Mouse (Mus musculus): ENCODE data around the gene Cobll1.

Cobll1 gene

DNA sequence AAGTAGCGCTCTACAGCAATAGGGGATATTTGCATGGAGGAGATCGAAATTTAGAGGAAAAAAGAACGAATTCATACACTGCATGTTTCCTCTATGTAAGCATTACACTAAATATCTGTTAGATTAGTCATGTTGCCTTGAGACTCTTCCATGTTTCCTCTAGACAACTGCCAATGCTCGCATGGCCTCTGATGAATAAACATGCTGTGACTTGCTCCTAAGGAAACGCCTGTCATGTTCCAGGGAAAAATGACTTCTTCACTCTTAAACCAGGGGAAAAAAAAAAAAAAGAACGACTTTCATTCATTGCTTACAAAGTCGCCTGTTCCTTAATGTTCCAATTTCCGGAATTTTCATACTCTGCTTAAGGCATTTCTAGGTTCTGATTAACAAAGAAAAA is 2.1 kb downstream of the Cobll1 start:
- no peak for DNase-seq (ENCODE audit: low read depth)

GRCm38 (mm10) chr2:65236644-65237043 is 2.6 kb downstream of the Cobll1 start:
- no peak for DNase-seq (ENCODE audit: low read depth)

GRCm38 (mm10) chr2:65232756-65233535 is 6.3 kb downstream of the Cobll1 start:
- no peak for DNase-seq (ENCODE audit: low read depth)

DNA sequence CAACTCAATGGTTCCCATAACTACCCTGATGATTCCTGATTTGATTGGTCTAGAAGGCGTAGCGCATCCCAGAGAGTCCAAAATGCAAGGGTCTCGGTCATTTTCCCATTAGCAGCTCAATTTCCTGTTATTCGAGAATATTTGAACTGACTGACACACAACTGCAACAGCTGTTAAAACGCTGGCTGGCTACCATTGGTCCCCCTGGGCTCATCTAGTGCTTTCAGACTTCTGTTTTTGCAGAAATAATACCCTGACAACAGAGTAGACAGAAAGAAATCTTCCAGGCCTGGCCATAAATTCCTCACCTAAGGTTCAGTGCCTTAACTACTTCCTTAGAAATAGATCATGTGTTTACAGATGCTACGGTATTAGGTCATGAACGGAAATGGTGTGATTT is 10.8 kb downstream of the Cobll1 start:
- no peak for DNase-seq (ENCODE audit: low read depth)

- no peak for DNase-seq (ENCODE audit: low read depth)
Measured at GRCm38 (mm10) chr2:65227898-65228290, 11.3 kb downstream of the Cobll1 start.

DNA sequence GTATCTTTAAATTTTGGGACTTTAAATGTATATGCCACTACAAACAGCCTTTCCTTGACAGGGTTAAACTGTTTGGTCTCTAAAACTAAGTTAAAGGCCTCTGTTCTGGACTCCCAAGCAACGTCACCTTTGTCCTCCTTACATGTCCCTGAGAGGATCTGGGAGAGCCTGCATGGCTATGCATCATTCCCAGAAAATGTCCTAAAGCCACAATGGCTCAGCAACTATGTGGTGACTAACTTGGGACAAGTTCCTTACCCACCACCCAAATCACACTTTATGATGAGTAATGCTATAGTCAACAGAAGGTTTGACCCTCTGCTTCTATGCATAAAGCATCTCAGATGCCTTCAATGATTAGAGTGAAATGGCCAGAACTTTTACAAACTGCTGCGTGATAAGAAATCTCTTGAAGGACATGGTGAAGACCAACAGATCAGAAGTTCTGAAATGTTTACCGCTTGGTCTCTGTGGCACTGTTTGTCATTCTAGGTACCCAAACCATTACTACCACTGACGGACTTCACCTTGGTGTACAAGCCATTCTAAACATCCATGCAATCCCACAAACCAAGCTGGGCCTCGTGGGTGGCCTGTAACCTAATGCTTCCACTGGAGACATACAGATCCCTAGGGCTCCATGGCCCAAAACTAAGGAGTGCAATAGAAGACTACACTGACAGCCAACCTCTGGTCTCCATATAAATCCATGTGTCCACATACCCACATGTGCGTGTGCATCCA is 11.9 kb downstream of the Cobll1 start:
- DNase-seq (ENCODE audit: low read depth): no peak

- no peak for DNase-seq (ENCODE audit: low read depth)
Measured at GRCm38 (mm10) chr2:65226494-65226893, 12.7 kb downstream of the Cobll1 start.

DNA sequence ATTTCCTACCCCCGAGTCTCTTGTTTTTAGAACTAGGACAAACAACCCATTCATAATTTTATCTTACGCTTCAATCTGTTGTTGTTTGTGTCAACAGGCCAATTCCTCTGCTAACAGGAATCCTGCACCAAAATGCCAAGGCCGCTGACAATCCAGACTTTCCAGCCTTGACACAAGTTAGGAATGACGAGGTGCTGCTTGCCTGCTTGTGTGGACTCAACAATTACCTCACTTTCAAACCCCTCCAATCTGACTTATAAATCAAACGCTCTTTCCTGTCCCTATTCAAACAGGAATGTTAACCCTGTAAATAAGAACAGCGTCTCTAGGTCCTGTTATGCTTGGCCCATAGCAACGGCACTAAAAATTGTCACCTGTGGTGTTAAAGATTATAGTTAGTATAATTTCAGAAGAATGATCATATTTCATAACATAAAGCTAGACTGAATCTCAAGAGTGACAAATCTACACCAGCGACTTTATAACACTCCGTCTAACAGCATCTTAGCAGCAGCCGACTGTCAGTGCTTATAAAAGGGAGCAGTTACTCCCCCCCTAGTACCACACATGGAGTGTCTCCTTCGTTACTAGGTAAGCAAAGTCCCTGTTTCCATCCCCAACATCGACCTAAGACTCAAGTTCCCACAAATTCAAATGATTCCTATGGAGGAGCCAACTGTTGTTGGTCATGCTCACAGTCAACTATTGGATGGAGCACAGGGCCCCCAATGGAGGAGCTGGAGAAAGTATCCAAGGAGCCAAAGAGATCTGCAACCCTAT is 15.1 kb downstream of the Cobll1 start:
- DNase-seq (ENCODE audit: low read depth): no peak

DNA sequence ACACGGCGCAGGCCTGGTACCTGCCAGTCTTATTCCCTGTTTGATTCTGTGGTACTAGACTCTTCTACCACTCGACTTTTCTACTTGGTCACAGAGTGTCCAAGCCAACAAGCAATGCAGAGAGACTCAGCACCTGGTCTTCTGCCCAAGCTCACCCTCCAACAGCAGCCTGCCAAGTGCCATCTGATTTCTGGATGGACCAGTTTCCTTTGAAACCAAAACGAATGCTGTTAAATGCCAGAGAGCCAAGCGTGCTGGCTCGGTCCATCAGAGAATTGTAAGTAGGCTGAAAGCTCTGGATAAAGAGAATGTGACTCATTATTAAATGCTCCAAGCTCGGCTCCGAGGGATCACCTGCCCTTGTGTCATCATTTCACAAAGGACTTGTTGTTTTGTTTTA is 16.2 kb downstream of the Cobll1 start:
- no peak for DNase-seq (ENCODE audit: low read depth)

- DNase-seq (ENCODE audit: low read depth): no peak
Measured at GRCm38 (mm10) chr2:65221646-65222045, 17.6 kb downstream of the Cobll1 start.

- DNase-seq (ENCODE audit: low read depth): no peak
Measured at GRCm38 (mm10) chr2:65220563-65220962, 18.6 kb downstream of the Cobll1 start.

GRCm38 (mm10) chr2:65219375-65220135 is 19.6 kb downstream of the Cobll1 start:
- DNase-seq (ENCODE audit: low read depth): no peak

DNA sequence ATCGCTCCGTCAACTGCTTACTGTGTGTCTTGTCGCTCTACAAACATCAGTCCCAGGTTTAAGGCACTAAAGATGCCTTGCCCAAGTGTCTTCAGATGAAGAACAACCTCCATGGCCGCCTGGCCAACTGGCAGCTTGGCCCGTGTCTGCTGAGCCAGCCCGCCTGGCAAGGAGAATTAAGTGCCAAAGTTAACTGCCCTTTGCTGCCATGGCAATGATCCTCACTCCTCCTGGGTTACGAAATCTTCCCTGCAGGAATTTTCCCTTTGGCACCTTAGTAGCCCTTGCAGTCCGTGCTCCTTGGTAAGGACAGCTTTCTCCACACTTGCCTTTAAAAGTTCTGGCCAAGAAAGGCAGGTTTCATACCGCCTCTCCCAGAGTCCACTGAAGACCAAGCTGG is 20.9 kb downstream of the Cobll1 start:
- no peak for DNase-seq (ENCODE audit: low read depth)

GRCm38 (mm10) chr2:65217677-65218076 is 21.5 kb downstream of the Cobll1 start:
- no peak for DNase-seq (ENCODE audit: low read depth)

DNA sequence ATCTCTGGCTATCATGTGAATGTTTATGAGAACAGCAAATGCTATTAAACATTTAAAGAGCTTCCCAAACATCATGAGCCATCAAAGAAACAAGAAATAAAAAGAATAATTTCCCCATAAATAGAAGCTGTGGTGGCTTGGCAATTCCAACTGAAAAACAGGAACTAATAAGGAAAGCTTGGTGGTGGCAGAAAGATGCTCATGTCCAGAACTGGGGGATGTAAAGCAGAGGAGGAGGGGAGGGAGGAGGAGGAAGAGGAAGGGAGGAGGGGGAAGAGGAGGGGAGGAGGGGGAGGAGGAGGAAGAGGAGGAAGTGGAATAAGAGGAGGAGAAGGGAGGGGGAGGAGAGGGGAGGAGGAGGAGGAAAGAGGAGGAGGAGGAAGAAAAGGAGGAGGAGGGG is 23.0 kb downstream of the Cobll1 start:
- DNase-seq (ENCODE audit: low read depth): no peak

DNA sequence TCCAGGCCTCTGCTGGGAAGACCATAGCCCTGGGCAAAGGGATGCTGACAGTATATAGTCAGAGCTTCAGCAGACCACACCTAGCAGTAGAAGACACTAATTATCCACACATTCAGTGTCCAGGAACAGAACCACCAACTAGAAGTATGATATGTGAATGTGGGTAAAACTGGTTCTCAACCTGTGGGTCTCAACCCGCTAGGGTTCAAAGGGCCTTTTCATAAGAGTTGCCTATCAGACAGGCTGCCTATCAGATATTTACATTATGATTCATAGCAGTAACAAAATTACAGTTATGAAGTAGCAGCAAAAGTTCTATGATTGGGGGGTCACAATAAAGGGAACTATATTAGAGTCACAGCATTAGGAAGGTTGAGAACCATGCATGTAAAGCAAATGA is 24.6 kb downstream of the Cobll1 start:
- DNase-seq (ENCODE audit: low read depth): no peak

DNA sequence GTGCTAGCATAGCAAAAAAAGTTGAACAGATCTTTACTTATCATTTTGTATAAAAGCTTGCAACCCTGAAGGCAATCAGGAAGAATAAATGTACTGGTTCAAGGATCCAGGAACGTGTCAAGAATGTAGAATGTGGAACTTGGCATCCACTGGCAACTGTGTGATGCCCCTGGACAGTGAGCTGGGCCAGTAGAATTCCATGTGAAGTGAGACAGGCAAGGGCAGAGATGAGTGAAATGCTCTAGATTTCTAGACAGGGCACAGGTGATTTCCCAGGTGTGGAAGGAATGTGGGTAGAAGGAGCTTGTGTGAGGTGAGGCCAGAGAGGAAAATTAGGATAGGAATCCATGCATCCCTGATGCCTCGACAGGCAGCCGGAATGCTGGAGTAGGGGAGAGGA is 25.5 kb downstream of the Cobll1 start:
- DNase-seq (ENCODE audit: low read depth): no peak

DNA sequence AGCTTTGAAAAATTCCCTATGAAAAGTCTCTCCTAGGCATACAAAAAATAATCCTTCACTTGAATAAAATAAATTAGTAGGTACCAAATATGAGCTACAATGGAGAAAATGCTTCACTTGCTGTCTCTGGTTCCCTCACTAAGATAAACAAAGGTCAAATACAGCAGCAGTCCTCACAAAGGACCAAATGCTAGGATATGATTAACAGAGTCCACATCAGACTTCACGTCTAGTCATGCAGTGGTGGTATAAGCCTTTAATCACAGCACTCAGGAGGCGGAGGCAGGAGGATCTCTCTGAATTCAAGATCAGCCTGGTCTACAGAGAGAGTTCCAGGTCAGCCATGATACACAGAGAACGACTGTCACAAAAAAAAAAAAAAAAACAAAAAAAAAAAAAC is 27.6 kb downstream of the Cobll1 start:
- DNase-seq (ENCODE audit: low read depth): no peak

DNA sequence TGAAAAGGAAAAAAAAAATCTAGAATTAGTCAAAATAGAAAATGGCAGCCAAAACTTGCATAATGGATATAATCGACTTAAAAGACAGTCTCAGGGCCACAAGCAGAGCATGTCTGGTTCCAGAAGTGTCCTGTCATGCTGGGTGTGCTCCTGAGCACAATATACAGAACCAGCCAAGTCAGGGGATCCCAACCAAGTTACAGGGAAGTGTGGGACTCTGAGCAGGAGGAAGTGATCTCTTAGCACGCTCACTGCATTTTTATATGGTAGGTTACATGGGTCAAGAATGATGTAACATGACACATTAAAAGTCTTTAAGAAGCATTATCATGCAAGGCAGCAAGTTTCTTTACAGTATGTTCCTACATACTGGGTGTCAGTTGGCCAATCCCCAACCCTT is 31.5 kb downstream of the Cobll1 start:
- no peak for DNase-seq (ENCODE audit: low read depth)

DNA sequence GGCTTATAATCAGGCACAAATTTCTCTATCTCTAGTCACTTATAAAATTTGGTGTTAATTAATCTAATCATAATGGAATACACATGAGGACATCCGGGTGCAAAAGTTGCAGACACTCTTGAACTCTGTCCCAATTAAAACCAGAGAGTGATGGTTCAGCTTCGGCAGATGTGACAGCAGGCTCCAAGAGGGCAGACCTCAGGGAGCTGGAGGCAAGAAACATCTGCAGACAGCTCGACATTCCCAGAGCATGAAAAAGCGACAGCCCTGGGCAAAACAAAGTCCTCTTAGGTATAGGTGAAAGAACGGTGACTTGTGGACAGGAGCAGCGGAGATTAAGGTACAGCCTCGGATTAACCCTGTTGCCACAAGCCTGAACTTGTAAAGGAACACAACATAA is 35.5 kb downstream of the Cobll1 start:
- DNase-seq (ENCODE audit: low read depth): no peak

- peak; percentile 35 for DNase-seq (ENCODE audit: low read depth)
Measured at GRCm38 (mm10) chr2:65199706-65200105, 39.5 kb downstream of the Cobll1 start.

GRCm38 (mm10) chr2:65198605-65199004 is 40.6 kb downstream of the Cobll1 start:
- DNase-seq (ENCODE audit: low read depth): no peak
